Mouse (Mus musculus): ENCODE measurements around the gene Alppl2. TPM values are rescaled to one million over a fixed set of nuclear protein-coding genes. Genes with fewer than 3 reads are reported as not detected.
A peak's percentile ranks its signal among the peaks of the same experiment; 100 is the strongest.

Alppl2 gene
- not detected in 2 replicates for polyA plus RNA-seq (2012; ENCODE audit: insufficient read depth, insufficient read length, missing spikeins)

DNA sequence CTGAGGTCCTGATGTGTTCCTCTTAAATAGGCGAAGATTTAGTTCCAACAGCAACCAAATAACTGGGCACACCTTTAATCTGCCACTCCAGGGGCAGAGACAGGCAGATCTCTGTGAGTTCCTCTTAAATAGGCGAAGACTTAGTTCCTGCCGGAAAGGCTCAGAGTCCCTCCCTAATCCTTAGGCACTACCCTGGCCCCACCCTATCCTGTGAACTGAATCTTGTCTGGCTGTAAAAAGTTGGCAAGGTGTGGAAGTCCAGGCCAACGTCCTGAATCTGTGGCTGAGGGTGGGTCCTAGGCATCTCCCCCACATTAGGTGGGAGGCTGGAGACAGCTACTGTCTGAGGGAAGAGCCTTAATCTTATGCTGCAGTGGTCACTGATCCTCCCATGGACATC is at the start of gene Alppl2:
Gene Alppl2 (minus strand): TSS at position 101 of the 400 bp plus-strand sequence.
- H3K4me1 ChIP-seq (ENCODE audit: control insufficient read depth, insufficient read depth, low read length) = no peaks in the 10 kb centered on the region
- H3K4me3 ChIP-seq (ENCODE audit: insufficient read depth, low read length) = no peak within 1 kb of the TSS
- no peak within 1 kb of the TSS for H3K27ac ChIP-seq (ENCODE audit: insufficient read depth, low read depth, low read length)
- TF ChIP-seq CTCF (IDR thresholded peaks at IDR 0.05; ENCODE audit: low read depth, low read length) (no peak), POLR2A (IDR thresholded peaks at IDR 0.05; ENCODE audit: borderline replicate concordance, low read depth, low read length) (no peak)

DNA sequence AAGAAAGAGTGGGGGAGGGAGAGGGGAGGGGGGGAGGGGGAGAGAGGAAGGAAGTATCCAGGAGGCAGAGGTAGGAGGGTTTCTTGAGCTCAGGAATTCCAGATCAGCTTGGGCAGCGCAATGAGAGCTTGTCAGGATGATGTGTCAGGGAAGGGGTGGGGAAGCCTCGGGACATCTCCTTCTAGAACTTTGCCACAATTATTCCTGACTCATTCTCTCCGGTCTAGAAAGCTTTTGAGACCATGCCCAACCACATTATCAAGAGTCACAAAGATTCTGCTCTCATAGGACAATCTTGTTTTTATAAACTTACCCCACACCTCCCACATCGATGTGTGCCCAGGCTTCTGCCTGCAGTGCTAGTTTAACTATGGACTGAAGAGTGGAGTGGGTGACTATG is 42.1 kb upstream of the Alppl2 start:
- H3K4me1 ChIP-seq (ENCODE audit: control insufficient read depth, insufficient read depth, low read length) = no peaks in the 10 kb centered on the region
- no peak overlapping the region for H3K27ac ChIP-seq (ENCODE audit: insufficient read depth, low read depth, low read length)
- no peak overlapping the region for H3K4me3 ChIP-seq (ENCODE audit: insufficient read depth, low read length)
- TF ChIP-seq POLR2A (IDR thresholded peaks at IDR 0.05; ENCODE audit: borderline replicate concordance, low read depth, low read length) = no peak

DNA sequence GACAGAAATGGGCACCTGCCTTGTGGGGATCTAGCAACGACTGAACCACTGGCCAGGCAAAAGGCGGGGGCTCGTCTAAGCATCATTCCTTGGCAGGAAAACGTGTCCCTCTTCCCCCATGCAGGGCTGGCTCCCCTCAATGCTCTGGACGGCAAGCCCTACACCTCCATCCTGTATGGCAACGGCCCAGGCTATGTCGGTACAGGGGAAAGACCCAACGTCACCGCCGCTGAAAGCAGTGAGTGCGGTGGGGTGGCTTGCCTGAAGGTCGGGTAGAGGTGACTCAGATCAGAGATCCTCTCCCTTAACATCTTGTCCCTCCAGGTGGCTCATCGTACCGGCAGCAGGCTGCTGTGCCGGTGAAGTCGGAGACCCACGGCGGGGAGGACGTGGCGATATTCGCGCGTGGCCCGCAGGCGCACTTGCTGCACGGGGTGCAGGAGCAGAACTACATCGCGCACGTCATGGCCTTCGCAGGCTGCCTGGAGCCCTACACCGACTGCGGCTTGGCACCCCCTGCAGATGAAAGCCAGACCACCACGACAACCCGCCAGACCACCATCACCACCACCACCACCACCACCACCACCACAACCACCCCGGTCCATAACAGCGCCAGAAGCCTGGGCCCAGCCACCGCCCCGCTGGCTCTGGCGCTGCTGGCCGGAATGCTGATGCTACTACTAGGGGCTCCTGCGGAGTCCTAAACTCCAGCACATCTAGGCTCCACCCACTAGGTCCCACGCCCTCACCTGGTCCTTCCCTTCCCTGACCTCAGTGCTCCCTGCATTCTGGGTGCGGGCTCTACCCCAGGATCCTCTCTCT is 37.7 kb upstream of the Alppl2 start:
- H3K27ac ChIP-seq (ENCODE audit: insufficient read depth, low read depth, low read length) = no peak overlapping the region
- H3K4me3 ChIP-seq (ENCODE audit: insufficient read depth, low read length) = no peak overlapping the region
- TF ChIP-seq CTCF (IDR thresholded peaks at IDR 0.05; ENCODE audit: low read depth, low read length) = no peak
- no peak for TF ChIP-seq POLR2A (IDR thresholded peaks at IDR 0.05; ENCODE audit: borderline replicate concordance, low read depth, low read length)
- no peaks in the 10 kb centered on the region for H3K4me1 ChIP-seq (ENCODE audit: control insufficient read depth, insufficient read depth, low read length)

DNA sequence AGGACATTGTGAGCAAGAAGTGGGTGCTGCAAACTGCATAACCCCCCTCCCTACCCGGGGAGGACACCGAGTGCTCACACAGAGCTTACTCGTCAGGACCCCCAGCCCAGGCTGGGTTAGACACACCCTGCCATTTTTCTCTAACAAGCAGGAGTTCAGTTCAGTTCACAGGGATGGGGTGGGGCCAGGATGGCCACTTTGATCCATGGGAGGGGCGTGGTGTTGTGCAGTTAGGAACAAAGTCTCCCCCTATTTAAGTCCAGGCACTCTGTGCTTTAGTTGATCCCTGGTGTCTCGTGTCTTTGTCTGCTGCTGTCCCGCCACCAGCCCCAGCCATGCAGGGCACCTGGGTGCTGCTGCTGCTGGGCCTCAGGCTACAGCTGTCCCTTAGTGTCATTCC is 34.9 kb upstream of the Alppl2 start, which contains the start of gene Akp3:
Gene Akp3 (plus strand): TSS at position 301 of the 400 bp plus-strand sequence.
- no peak for TF ChIP-seq POLR2A (IDR thresholded peaks at IDR 0.05; ENCODE audit: borderline replicate concordance, low read depth, low read length)
- no peak for TF ChIP-seq CTCF (IDR thresholded peaks at IDR 0.05; ENCODE audit: low read depth, low read length)
- Histone ChIP-seq H3K4me1 (ENCODE audit: control insufficient read depth, insufficient read depth, low read length) (no peaks in the 10 kb centered on the region), H3K27ac (ENCODE audit: insufficient read depth, low read depth, low read length) (no peak within 1 kb of the TSS), H3K4me3 (ENCODE audit: insufficient read depth, low read length) (no peak within 1 kb of the TSS)

DNA sequence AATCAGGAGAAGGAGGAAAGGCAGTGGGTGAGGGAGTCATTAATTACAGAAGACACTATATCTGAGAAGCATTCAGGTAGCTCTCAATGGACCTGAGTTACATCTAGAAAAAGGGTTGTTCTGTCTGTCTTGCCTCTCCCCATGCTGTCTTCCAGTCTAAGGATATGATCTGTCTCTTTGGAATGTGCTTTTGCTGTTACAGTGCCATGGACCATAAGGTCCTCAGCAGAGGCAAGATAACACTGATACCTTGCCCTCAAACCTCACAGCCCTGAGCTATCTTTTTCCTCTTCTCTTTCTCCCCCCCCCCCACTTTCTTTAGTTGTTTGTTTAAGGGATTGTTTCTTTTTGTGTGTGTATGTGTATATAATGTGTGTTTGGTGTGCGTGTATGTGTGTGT is 25.1 kb upstream of the Alppl2 start:
- TF ChIP-seq POLR2A (IDR thresholded peaks at IDR 0.05; ENCODE audit: borderline replicate concordance, low read depth, low read length) = no peak
- no peak for TF ChIP-seq CTCF (IDR thresholded peaks at IDR 0.05; ENCODE audit: low read depth, low read length)
- Histone ChIP-seq H3K4me3 (ENCODE audit: insufficient read depth, low read length) (no peak overlapping the region), H3K4me1 (ENCODE audit: control insufficient read depth, insufficient read depth, low read length) (no peaks in the 10 kb centered on the region), H3K27ac (ENCODE audit: insufficient read depth, low read depth, low read length) (no peak overlapping the region)

DNA sequence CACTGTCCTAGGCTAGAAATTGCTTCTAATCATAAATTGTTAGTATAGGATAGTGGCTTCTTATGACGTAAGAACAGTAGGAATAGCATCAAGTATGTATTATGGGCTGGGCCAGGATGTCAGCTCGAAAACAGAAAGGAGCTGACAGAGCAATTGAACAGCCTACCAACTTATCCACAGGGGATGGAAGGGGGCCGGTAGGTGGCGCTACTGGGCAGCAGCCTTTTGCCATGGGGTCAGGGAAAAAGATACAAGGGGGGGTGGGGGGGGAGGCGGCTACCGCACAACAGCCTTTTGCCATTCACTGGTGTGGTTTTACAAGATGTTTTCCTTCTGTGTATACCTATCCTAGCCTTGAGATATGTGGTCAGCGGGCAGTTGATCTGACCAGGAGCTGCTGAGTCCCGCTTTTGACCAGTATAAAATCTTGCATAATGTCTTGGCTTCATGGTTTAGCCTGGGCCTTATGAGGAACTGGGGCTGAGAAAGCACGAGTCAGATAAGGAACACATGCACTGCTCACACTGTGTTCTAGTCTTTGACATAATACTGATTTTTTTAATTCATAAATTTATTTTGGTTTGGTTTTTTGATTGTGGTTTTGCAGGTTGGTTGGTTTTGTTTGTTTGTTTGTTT is 22.1 kb upstream of the Alppl2 start:
- TF ChIP-seq CTCF (IDR thresholded peaks at IDR 0.05; ENCODE audit: low read depth, low read length) (peak; percentile 76), POLR2A (IDR thresholded peaks at IDR 0.05; ENCODE audit: borderline replicate concordance, low read depth, low read length) (no peak)
- Histone ChIP-seq H3K4me3 (ENCODE audit: insufficient read depth, low read length) (no peak overlapping the region), H3K27ac (ENCODE audit: insufficient read depth, low read depth, low read length) (no peak overlapping the region)

DNA sequence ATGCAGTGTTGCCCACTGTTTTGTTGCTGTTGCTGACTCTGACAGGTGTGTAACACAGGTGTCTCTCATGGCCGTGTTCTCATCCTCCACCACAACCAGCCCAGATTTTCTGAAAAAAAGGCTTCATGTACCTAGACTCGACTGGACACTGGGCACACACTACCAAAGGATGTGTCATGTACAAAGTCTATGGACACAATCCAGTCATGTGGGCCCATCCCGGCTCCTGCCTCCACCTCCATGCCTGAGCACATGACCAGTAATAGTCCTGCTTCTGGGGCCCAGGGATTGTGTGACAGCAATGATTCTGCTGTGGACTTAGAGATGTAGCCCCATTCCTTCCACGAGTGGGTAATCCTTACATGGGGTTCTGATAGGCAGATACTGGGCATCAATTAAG is 18.8 kb upstream of the Alppl2 start:
- no peak overlapping the region for H3K27ac ChIP-seq (ENCODE audit: insufficient read depth, low read depth, low read length)
- no peaks in the 10 kb centered on the region for H3K4me1 ChIP-seq (ENCODE audit: control insufficient read depth, insufficient read depth, low read length)
- TF ChIP-seq CTCF (IDR thresholded peaks at IDR 0.05; ENCODE audit: low read depth, low read length) = no peak
- no peak for TF ChIP-seq POLR2A (IDR thresholded peaks at IDR 0.05; ENCODE audit: borderline replicate concordance, low read depth, low read length)
- H3K4me3 ChIP-seq (ENCODE audit: insufficient read depth, low read length) = no peak overlapping the region

More for the DNA sequence above, 22.1 kb upstream of the Alppl2 start:
- H3K4me1 ChIP-seq (ENCODE audit: control insufficient read depth, insufficient read depth, low read length) = no peaks in the 10 kb centered on the region

DNA sequence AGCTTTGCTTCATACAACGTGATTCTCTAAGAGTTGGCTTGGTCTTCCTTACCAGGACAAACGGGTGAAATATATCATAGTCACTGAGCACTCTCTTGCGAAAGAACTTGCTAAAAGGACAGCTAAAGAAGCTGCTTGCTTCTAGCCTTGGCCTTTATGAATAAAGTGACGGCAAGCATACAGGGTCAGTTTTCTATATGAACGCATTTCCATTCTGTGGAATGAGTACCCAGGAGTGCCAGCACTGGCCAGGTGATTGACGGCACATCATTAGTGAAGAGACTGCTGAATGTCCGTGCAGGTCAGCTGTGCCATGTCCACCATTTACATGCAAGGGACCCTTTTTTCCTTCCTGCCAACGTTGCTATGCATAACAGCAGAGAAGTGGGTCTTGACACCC is 16.8 kb upstream of the Alppl2 start:
- Histone ChIP-seq H3K4me1 (ENCODE audit: control insufficient read depth, insufficient read depth, low read length) (no peaks in the 10 kb centered on the region), H3K27ac (ENCODE audit: insufficient read depth, low read depth, low read length) (no peak overlapping the region), H3K4me3 (ENCODE audit: insufficient read depth, low read length) (no peak overlapping the region)
- TF ChIP-seq CTCF (IDR thresholded peaks at IDR 0.05; ENCODE audit: low read depth, low read length) (no peak), POLR2A (IDR thresholded peaks at IDR 0.05; ENCODE audit: borderline replicate concordance, low read depth, low read length) (no peak)

DNA sequence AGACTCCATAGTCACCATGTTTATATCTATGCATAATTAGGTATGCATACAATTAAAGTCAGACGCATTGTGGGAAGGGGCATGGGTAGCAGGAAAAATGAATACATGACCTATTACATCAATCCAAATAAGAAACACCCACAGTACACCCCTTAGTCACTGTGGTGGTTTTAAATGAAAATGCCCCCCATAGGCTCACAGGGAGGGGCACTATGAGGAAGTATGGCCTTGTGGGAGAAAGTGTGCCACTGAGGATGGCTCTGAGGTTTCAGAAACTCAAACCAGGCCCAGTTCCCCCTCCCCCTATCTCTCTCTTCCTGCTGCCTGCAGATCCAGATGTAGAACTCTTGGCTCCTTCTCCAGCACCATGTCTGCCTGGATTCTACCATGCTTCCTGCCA is 14.2 kb upstream of the Alppl2 start:
- Histone ChIP-seq H3K4me1 (ENCODE audit: control insufficient read depth, insufficient read depth, low read length) (no peaks in the 10 kb centered on the region), H3K4me3 (ENCODE audit: insufficient read depth, low read length) (no peak overlapping the region), H3K27ac (ENCODE audit: insufficient read depth, low read depth, low read length) (no peak overlapping the region)
- TF ChIP-seq POLR2A (IDR thresholded peaks at IDR 0.05; ENCODE audit: borderline replicate concordance, low read depth, low read length) = no peak
- no peak for TF ChIP-seq CTCF (IDR thresholded peaks at IDR 0.05; ENCODE audit: low read depth, low read length)

DNA sequence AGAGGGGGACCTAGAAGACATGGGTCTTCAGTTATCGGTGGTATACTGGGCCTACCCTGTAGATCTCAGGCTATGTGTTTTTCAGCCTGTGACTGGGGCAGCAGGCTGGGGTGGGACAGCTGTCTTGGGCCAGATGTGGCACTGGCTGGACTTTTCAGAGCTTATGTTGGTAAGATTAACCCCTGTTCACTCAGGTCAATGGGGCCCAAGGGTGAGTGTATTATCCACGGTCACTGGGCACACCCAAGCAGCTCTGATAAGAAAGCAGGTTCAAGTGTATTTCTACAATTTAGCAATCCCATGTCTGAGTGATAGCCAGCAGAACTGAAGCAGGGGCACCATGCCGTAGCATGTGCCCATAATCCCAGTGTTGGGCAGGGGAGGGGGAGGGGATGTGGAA is 12.4 kb upstream of the Alppl2 start:
- H3K4me3 ChIP-seq (ENCODE audit: insufficient read depth, low read length) = no peak overlapping the region
- no peak overlapping the region for H3K27ac ChIP-seq (ENCODE audit: insufficient read depth, low read depth, low read length)
- H3K4me1 ChIP-seq (ENCODE audit: control insufficient read depth, insufficient read depth, low read length) = 0 out of 2 replicates have a peak, but pooled peaks cover 3% of the 10 kb centered on the region
- TF ChIP-seq POLR2A (IDR thresholded peaks at IDR 0.05; ENCODE audit: borderline replicate concordance, low read depth, low read length) (no peak), CTCF (IDR thresholded peaks at IDR 0.05; ENCODE audit: low read depth, low read length) (no peak)
